ENCODE assay signal across 16 mouse cellular contexts in genomic region chr13:95082611-95083010, GRCm38 (mm10).
"Had no signal": no experiment of that assay in that cellular context is flagged by ENCODE, and none has a peak within 500 bp of the region (broad histone marks: within the 10 kb centered on the region; RNA-seq: fewer than 3 reads in every experiment).

No protein-coding gene starts in this region.

- H3K27ac ChIP-seq: midbrain, embryonic 10.5 days; midbrain, embryonic 12.5 days; neural tube, embryonic 13.5 days; neural tube, embryonic 15.5 days had no signal

- H3K4me3 ChIP-seq: midbrain, embryonic 10.5 days; midbrain, embryonic 12.5 days; myocyte; neural tube, embryonic 13.5 days; neural tube, embryonic 15.5 days had no signal

- DNase-seq: lung, adult 18-20 months; lung, embryonic 14.5 days; lung, postnatal 10 days; midbrain, embryonic 14.5 days; retina, postnatal 1 day; right cerebral cortex, postnatal 14 days; right cerebral cortex, postnatal 4 days; spleen, adult 18-20 months; thymus, adult 2 months; thymus, postnatal 14 days; thymus, postnatal 36 days had no signal

- H3K4me1 ChIP-seq: midbrain, embryonic 10.5 days; midbrain, embryonic 12.5 days; neural tube, embryonic 15.5 days had no signal
